Mouse (Mus musculus) stomach, postnatal 0 days (tissue): ENCODE data around the gene Dach1.

ENCODE experiments used
- CTCF ChIP-seq: IDR thresholded peaks from 2 replicates; pipeline ENCODE4 v1.5.1; 2016; ENCODE audit warnings: antibody characterized with exemption, low read depth, mild to moderate bottlenecking, moderate library complexity
- EP300 ChIP-seq: optimal IDR thresholded peaks from 2 replicates; pipeline ENCODE3; 2016; ENCODE audit warnings: antibody characterized with exemption

DNA sequence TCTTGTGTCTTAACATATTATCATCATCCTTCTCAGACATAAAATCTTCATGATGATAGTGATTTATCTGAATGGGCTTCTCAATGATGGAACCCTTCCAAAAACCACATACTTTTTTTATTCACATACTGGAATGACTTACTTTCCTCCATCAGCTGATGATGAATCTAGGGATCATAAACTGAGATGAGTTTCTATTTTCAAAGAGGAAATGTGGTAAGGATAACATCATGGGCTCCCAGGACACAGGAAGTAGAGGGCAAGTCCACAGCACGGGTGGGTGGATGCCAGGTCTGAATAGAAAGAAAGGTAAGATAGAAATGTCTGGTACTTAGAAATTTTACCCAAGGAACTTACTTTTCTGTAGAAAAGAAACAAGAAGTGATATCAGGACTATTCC is 56.5 kb downstream of the Dach1 start:
- TF ChIP-seq EP300: no peak
- no peak for TF ChIP-seq CTCF
